Mouse (Mus musculus) bone marrow, adult 2 months (tissue): ENCODE results near the gene Decr2. TPM values are rescaled to one million over a fixed set of nuclear protein-coding genes. Genes with fewer than 3 reads are reported as not detected.

Experiments used
- H3K27ac ChIP-seq: fragments of 200-500 bp; 2 replicates; pipeline ENCODE4 v1.5.1; 2012; ENCODE audit warnings: low read depth, mild to moderate bottlenecking, control low read depth, inconsistent platforms, low read length; ENCODE audit not compliant: control insufficient read depth, poor library complexity, insufficient read depth
- H3K4me1 ChIP-seq: fragments of 200-500 bp; 2 replicates; pipeline ENCODE4 v1.6.1; 2011; ENCODE audit warnings: low read length; ENCODE audit not compliant: control insufficient read depth, insufficient read depth
- H3K4me3 ChIP-seq: fragments of 200-500 bp; replicated peaks from 2 replicates; pipeline ENCODE3; 2011; ENCODE audit warnings: mild to moderate bottlenecking, low read depth, low read length, control low read depth; ENCODE audit not compliant: control insufficient read depth
- CTCF ChIP-seq: fragments of 200-500 bp; IDR thresholded peaks from 2 replicates; pipeline ENCODE4 v1.5.1; 2011; ENCODE audit warnings: low read length, control low read depth; ENCODE audit not compliant: control insufficient read depth, insufficient read depth
- POLR2A ChIP-seq: fragments of 200-500 bp; IDR thresholded peaks from 2 replicates; pipeline ENCODE4 v1.6.1; 2011; ENCODE audit warnings: low read depth, mild to moderate bottlenecking, control low read depth, low read length, borderline replicate concordance; ENCODE audit not compliant: control insufficient read depth
- WGBS: fragments of 180-500 bp; shearing (Covaris S2); methylation state at CpG from one replicate; pipeline ENCODE4 v1.1.7; 2018; 5-methylcytosine and 5-hydroxymethylcytosine counted together
- polyA plus RNA-seq: library from polyadenylated mRNA; stranded (reverse); fragments of >200 nt; gene quantifications from 2 replicates; pipeline ENCODE4 v1.2.4, GENCODE M21; 2011; ENCODE audit warnings: low replicate concordance; ENCODE audit not compliant: missing spikeins, insufficient read depth, insufficient read length

Gene Decr2
- polyA plus RNA-seq: 3.5 and 5.6 TPM in 2 replicates

DNA sequence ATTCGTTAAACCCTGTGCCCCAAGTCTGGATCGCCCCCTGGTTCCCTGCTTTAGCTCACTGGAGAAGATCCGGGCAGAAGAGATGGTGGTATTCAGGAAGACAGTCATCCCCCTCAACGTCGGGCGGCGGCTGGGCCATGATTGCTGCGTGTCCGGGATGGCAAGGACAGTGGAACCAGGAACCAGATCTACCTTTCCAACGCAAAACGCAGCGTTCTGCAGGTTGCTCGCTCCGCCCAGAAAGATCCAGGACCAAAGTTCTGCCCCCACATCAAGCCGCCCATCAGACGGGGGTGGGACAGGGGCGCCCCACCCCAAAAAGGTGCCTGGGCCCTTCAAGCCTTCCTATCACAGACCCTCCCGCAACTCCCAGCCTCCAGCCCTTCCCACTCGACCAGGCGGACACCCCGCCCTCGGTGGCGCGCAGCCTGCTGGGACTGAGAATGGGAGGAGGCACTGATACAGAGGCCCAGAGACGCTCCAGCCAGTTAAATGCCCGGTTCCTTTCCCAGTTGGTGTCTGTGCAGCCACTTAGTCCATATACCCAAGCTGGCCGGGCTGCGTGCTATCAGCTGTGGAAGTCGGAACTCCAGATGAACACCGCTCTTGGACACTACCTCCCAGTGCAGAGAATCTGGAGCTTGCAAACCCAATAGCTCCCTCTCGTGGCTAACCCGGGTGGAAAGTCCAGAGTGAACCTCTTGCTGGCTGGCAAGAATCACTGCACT is at the start of gene Decr2:
Decr2 (minus strand) TSS at position 433 of the 728 bp plus-strand sequence.
- Histone ChIP-seq H3K4me3 (peak within 1 kb of the TSS; percentile 85), H3K27ac (no peak within 1 kb of the TSS), H3K4me1 (no peaks in the 10 kb centered on the region; the same call in 1 of the 2 replicates)
- under 1% methylated on average over 32 of the region's 32 CpGs for WGBS
- TF ChIP-seq POLR2A: no peak
- TF ChIP-seq CTCF: peak; percentile 83

DNA sequence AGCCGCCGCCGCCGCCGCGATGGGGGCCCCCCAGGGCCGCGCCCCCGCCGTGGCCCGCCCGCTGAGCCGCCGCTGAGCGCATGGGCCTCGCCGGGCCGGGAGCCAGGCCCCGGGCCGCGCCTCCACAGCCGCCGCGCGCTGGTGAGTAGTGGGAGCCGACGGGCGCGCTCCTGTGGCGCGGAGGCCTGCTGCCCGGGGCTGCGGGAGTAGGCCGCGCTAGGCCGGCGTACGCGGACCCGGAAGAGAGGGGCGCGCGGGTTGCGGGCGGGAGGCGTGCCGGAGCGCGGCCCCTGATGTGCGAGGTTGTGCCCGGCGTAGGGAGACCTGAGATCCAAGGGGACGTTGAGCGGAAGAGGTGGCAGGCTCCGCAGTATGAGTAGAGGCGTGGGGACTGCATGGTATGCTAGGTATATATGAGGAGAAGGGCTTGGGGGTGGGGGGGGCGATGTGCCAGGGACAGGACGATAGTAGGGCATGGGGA is 48.8 kb upstream of the Decr2 start:
- peaks cover 3% of the 10 kb centered on the region; the same call in 1 of the 2 replicates for H3K4me1 ChIP-seq
- H3K4me3 ChIP-seq: peak overlapping the region; percentile 92
- under 1% methylated on average over 58 of the region's 58 CpGs for WGBS
- TF ChIP-seq CTCF: no peak
- TF ChIP-seq POLR2A: no peak
- peak overlapping the region; percentile 83; the same call in 1 of the 2 replicates for H3K27ac ChIP-seq

DNA sequence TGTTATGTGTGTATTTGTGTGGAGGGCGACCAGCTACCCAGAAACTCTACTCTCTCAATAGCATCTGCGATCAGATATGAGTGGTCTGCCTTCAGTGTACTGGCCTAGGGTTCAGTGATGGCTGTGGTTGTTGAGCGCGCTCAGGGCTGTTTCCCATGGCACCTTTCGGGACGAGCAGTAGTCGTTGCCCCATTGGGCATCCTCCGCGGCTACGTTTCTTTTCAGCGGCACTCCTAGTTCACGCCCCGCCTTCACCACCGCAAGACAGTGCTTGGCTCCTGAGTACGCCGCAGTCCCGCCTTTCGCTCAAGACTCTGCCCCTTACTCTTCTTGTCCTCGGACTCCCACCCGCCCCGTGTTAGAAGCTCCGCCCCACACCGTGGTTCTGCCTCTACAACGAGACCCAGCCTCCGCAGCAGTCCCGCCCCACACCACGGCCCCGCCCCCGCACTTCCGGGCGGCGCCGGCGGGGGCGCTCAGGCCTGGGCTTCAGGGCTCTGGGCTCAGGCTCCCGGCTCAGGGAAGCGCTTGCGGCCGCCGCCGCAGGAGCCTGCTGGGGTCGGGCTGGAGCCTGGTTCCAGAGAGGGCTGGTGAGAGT is 48.2 kb upstream of the Decr2 start, which contains the start of gene Axin1:
Axin1 (plus strand) TSS at position 450 of the 598 bp plus-strand sequence.
- H3K4me1 ChIP-seq: peaks cover 3% of the 10 kb centered on the region; the same call in 1 of the 2 replicates
- H3K27ac ChIP-seq: peak within 1 kb of the TSS; percentile 83
- peak within 1 kb of the TSS; percentile 92 for H3K4me3 ChIP-seq
- TF ChIP-seq POLR2A (peak; percentile 37; the same call in 1 of the 2 replicates), CTCF (peak; percentile 30; the same call in 1 of the 2 replicates)
- under 1% methylated on average over 42 of the region's 42 CpGs for WGBS

DNA sequence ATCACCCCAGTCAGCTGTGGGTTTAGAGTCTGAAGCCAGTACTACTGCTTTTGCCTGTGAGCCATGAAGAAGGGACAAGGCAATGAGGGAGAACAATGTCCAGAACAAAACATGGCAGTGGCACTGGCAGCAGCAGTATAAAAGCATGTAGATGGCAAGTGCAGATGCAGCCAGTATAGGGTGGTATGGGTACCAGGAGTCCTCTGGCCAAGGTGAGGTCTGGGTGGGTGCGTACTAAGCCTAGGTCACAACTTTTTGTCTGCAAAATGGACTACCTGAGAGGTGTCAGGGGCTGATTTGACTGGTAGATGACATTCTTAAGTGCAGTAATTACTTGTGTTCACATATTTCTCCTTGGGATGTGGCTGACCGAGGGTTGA is 47.6 kb upstream of the Decr2 start:
- Histone ChIP-seq H3K4me3 (peak overlapping the region; percentile 92), H3K4me1 (peaks cover 3% of the 10 kb centered on the region; the same call in 1 of the 2 replicates), H3K27ac (peak overlapping the region; percentile 51; the same call in 1 of the 2 replicates)
- WGBS: 71% methylated on average over 2 of the region's 2 CpGs
- TF ChIP-seq CTCF (no peak), POLR2A (no peak)

DNA sequence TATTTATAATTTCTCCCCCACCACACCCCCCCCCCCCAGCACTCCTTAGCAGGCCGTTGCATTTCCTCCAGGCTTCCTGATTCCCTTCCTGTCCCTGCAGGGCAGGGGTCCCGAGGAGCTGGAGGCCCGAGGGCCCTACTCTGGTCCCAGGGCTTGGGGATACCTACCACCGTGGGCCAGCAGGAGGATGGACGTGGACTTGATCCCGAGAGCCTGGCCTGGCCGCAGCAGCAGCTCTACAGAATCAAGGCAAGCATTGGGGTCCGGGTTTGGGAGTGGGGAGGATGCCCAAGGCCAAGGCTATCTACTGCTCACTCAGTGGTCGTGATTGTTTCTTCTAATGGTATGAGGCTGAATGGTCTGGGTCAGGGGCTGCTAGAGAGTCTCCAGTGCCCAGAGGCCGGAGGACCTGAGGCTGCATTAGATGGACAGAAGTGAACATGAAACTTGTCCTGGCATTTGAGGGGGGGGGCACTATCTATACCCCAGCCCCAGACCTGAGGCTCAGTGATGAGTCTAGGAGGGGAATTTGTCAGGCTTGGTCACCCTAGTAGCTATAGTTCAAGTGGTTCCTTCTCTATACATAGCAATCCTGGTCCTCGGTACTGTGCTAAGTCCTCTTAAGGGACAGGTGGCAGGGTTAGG is 47.1 kb upstream of the Decr2 start:
- Histone ChIP-seq H3K4me1 (peaks cover 3% of the 10 kb centered on the region; the same call in 1 of the 2 replicates), H3K4me3 (no peak overlapping the region), H3K27ac (no peak overlapping the region)
- 67% methylated on average over 11 of the region's 11 CpGs for WGBS
- TF ChIP-seq CTCF (no peak), POLR2A (no peak)

DNA sequence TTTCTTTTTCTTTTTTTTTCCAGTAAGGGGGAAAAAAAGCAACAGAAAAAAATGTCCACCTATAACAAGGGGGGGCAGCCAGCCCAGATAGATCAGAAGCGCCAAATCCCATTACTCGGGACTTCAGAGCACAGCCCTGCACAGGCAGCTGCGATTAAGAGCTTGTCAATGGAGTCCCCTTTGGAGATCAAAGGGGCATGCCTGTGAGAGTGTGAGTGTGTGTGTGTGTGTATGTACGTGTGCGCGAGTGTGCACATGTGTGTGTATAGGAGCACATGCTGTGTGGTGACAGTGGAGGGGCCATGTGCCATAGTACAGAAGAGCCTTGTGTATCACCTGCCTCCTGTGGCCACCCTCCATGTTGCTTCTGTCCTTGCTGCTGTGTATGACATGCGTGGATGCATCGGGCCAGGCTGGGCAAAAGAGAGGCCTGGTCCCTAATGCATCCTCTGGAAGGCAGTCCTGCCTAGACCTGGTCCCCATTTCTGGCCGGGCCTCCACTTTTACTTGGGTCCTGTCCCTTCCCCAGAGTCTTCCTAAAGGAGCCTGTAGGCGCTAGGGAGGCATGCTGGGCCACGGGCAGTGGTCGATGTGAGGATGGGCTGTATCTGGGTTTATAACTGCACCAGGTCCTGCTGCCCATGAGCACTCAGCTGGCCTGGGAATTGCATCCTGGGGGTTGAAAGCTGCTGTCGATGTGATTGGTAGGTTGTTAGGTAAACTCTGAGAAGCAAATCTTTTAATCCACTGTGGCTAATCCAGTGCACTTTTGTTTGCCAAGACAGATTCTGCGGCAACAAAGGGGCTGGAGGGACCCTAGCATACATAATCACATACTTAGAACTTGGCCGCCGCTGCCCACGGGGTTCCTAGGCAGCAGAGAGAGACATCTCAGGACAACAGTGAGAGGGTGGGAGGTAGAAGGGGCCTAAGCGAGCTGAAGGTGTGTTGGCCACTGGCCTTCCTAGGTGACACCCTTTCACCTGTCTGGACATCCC is 42.0 kb upstream of the Decr2 start:
- WGBS: 89% methylated on average over 18 of the region's 18 CpGs
- no peak overlapping the region for H3K27ac ChIP-seq
- H3K4me3 ChIP-seq: no peak overlapping the region
- no peaks in the 10 kb centered on the region for H3K4me1 ChIP-seq
- TF ChIP-seq CTCF: no peak
- no peak for TF ChIP-seq POLR2A

DNA sequence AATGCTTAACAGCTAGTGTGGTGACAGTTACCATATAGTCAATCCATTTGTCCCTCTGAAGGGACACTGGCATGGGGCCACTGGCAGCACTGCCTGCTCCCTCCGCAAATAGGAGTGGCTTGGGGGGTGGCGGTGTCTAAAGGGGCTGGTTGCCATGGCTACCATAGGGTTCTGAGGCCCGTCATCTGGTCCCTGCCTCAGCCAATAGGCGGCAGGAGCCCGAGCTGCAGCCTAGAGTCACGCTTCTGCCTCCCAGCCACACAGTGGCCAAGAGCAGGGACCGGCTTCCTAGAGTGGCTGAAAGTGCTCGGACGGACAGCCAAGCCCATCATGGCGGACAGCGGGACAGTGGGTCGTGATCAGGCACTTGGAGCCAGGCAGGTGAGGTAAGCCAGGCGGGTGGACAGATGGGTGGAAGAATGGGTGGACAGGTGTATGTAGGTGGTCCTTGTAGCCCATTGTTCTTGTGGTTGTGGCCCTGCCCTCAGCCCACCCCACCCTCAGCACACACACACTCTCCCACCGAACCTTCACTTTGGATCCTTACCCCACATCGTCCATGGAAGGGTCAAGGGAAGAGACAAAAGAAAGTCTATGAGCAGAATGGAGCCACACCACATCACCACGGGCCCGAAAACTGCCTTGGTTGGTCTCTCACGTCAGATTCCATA is 41.1 kb upstream of the Decr2 start:
- H3K27ac ChIP-seq: no peak overlapping the region
- H3K4me3 ChIP-seq: no peak overlapping the region
- no peak for TF ChIP-seq CTCF
- no peak for TF ChIP-seq POLR2A
- WGBS: 91% methylated on average over 18 of the region's 18 CpGs
- no peaks in the 10 kb centered on the region for H3K4me1 ChIP-seq
